Mouse (Mus musculus) brain, embryonic 14.5 days (tissue): ENCODE data around the gene Sepsecs.

Experiments
- CTCF ChIP-seq: fragments of 200-500 bp; IDR thresholded peaks from 2 replicates; pipeline ENCODE4 v1.5.1; 2012; ENCODE audit warnings: inconsistent platforms, mild to moderate bottlenecking, moderate library complexity, borderline replicate concordance; ENCODE audit not compliant: insufficient read depth, insufficient read length; ENCODE audit errors: extremely low read depth
- POLR2A ChIP-seq: fragments of 200-500 bp; IDR thresholded peaks from 2 replicates; pipeline ENCODE4 v1.6.1; 2012; ENCODE audit warnings: mild to moderate bottlenecking, inconsistent platforms, borderline replicate concordance; ENCODE audit not compliant: poor library complexity, insufficient read depth, insufficient read length, severe bottlenecking; ENCODE audit errors: extremely low read depth

DNA sequence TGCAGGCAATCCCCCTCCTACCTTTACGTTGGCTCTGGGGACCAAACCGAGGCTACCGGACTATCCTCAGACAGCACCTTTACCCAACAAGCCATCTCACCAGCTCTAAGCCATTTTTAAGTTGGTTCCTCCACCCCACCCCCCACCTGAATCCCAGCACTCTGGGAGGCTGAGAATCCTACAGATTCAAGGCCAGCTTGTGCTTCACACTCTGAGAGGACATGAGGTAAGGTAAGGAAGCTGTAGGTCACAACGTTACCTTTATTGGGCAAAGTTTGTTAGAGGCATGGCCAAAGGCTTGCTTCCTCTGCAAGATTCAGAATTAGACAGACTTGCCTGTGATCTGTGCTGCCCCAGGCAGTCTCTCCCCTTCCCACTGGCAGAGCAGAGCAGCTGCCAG is 10.7 kb upstream of the Sepsecs start:
- TF ChIP-seq CTCF = no peak
- no peak for TF ChIP-seq POLR2A
